Mouse (Mus musculus) erythroblast, adult 5-6 weeks (primary cell): ENCODE measurements around the gene Klhl3. TPM values are rescaled to one million over a fixed set of nuclear protein-coding genes. Genes with fewer than 3 reads are reported as not detected.
A peak's percentile ranks its signal among the peaks of the same experiment; 100 is the strongest.
"Not testable (repeated sequence)": the region's sequence is repeated elsewhere in the genome, so short reads cannot be mapped to it uniquely, and the experiment has no call there.

Experiments
- ATAC-seq: replicated peaks from 2 replicates; pipeline ENCODE4 v1.8.0; 2016; ENCODE audit warnings: moderate number of reproducible peaks, mild to moderate bottlenecking, moderate TSS enrichment, inconsistent platforms; ENCODE audit not compliant: poor library complexity, low FRiP score, severe bottlenecking
- total RNA-seq, 2 experiments: library from RNA; stranded (forward) in 1 of 2; stranded (reverse) in 1 of 2; fragments of 150-400 nt in 1 of 2; fragments of 200-764, 138-1000 nt in 1 of 2; gene quantifications; 2 replicates each; pipeline versions ENCODE4 v1.2.3 to v1.2.4; 2015 to 2017; ENCODE audit warnings: low replicate concordance in 2 of 2

Gene Klhl3
- total RNA-seq (2015; ENCODE audit: low replicate concordance) (0.21 TPM in 1 of 2 replicates, not detected in the other), total RNA-seq (2017; ENCODE audit: low replicate concordance) (0.14 TPM in 1 of 2 replicates, not detected in the other)

DNA sequence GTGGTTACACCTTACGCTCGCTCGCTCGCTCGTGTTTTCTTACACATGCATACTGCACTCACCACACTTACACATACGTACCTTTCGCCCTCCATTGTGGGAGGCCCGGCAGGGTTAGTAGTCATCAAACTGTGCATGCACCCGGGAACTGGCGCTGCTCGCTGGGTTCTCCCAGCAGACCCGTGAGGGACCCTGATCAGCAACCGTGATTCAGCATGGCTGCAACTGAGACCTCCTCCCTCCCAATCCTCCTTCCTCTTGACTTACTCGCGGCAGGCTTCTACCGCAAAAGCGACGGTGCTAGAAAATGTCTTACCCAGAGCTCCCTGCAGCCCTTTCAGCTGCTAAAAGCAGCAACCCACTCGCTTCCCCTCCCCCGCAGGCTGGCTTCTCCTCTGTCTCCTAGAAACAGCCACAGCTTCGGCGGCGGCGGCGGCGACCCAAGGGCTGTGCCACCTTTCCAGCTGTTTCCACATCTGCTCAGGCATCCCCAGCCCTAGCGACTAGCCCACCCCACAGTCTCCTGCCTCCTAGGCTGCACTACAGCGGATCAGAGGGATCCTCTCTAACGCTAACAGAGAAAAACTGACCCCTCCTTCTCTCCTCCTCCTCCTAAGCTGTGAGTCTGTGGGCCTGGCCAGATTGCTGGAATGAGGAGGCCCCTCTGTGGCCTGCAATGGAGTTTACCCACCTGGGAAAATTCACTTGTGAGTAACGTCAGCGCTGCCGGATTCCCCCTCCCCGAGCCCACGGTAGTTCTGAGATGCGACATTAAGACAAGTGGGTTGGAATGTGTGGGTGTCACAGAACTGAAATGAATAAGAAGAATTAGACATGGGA is at the start of gene Klhl3:
Klhl3 (minus strand) TSS at position 532 of the 840 bp plus-strand sequence.
- no peak for ATAC-seq

DNA sequence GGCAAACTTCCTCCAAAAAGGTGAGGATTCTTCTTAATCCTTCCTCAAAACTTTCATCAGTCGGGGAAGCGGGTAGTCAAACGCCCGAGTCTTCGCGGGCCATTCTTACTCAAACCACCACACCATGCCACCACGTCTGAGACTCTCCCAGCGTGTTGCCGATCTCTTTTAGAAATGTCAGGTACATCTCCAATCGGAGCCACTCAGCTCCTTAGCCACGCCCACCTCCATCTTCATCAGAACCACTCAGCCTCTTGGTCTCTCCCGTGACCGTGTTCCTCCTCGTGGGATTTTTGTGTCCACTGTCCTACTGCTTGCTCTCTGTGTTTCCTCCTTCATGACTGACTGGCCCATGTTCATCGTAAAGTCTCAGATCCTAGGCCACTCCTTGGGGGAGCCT is 47.4 kb upstream of the Klhl3 start:
- no peak for ATAC-seq

DNA sequence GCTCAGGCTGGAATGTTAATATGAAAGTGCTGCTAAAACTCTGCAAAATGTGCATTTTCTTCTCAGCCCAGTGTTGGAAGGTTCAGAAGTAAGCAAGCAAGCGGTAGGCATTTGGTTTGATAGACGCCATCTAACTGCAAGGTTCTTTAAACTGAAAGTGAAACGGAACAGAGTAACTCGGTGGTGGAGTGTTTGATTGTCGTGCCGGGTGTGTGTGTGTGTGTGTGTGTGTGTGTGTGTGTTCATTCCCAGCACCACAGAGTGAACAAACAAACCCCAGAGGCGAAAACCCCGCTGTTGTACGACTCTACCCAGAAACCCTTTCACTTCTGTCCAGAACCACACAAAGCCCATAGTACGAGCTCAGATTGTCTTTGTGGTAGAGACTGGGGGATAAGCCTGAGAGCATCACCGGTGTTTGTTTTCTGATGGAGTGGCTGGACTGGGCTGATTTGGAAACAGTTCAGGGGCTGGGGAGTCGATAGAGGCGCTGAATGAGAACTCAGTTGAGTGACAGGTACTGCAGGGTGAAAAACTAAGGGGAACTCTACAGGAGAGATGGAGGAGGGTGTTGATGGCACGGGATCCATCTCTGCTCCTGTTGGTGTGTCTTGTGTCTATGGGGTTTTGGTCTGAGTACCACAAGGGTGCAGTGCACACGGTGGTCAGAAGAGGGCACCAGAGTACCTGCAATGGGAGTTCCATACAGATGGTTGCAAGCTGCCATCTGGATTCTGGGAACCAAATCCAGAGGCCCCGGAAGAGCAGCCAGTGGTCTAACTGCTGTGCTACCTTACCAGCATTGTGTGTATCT is 44.9 kb upstream of the Klhl3 start:
- peak; percentile 85 for ATAC-seq

DNA sequence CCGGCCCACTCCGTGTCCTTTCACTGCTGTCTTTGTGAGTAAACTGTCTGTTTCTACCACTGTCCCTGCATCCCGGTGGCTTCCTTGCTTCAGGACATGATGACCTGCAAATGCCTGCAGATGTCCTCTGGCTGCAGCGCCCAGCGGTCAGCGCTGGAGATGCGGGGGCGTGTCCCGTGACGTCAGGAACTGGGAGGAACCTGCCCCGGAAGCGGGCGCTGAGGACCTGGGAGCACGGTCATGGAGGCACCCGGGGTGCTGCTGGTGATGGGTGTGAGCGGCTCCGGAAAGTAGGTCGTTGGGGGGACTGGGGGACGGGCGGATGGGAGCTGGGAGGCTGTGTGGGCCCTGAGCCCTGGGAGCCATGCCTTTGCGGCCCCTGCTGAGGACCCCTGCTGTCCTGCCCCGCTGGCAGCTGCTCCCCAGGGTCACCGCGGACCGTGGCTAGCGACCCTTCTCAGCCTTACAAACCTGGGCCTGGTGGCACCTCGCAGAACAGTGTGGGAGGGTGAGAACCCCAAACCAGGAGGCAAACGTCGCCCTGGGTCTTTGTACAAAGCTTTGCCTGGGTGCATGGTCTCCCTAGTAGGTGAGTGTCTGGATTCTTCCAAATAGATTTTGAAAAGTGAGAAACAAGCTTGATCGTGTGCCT is 44.2 kb upstream of the Klhl3 start, which contains the start of gene Idnk:
Idnk (plus strand) TSS at position 203 of the 652 bp plus-strand sequence.
- peak; percentile 97 for ATAC-seq

DNA sequence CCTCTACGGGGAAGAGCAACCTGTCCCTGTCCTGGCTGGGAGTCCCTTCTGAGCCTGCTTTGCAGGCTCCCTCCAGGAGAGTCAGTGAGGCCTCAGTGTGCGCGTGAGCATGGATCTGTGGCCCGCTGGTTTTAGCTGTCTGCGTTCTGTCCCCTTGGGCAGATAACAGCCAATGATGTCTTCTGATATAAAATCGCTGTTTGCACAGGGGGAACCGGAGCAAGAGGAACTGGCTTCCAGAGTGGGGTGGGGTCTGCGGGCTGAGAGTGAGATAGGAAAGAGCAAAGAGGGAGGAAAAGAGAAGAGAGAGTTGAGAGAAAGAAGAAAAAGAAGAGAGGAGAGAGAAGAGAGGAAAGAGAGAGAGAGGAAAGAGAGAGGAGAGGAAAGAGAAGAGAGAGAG is 43.6 kb upstream of the Klhl3 start:
- no peak for ATAC-seq

DNA sequence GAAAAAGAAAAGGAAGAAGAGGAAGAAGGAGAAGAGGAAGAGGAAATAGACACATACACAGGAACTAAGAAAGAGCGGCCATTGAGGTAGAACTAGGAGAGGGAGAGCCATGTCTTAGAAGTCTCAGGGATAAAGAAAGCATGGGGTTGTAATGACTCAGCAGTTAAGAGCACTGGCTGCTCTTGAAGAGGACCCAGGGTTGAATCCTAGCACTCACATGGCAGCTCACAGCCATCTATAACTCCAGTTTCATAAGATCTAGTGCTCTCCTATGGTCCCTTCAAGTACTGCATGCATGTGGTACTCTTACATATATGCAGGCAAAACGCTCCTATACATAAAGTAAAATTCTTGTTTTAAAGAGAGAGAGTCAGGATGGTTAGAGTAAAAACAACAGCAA is 42.6 kb upstream of the Klhl3 start:
- ATAC-seq, result no peak

DNA sequence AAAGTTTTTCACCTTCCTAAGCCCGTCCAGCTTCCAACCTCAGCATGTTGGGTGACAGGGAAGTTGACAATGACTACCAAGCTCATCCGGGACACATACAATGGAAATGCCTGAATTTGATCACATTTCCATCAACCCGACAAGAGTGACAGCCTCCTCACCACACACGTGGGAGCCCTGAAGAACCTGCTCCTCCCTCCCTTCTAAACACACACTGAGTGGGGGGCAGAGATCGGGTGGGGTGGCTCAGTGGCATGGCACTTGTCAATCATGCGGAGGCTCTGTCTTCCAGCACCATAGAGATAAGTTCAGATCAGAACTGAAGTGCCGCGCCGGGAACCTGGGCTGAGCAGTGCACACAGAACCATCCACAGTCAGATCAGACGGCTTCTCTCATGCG is 37.0 kb upstream of the Klhl3 start:
- no peak for ATAC-seq

DNA sequence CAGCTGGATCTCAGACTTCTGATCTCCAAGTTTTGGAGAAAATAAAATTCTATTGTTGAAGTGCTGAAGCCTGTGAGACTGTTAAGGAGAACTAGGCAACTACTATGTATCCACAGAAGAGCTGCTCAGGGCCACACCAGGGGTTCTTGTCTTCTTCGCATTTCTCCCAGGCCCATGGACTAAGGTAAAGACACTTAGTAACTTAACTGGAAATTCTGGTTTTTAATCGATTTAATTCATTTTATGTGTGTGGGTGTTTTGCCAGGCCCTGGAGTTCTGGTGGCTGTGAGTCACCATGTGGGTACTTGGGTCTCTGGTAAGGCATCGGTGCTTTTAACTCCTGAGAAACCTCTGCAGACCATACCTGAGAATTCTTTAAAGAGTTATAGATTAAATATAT is 36.2 kb upstream of the Klhl3 start:
- no peak for ATAC-seq

DNA sequence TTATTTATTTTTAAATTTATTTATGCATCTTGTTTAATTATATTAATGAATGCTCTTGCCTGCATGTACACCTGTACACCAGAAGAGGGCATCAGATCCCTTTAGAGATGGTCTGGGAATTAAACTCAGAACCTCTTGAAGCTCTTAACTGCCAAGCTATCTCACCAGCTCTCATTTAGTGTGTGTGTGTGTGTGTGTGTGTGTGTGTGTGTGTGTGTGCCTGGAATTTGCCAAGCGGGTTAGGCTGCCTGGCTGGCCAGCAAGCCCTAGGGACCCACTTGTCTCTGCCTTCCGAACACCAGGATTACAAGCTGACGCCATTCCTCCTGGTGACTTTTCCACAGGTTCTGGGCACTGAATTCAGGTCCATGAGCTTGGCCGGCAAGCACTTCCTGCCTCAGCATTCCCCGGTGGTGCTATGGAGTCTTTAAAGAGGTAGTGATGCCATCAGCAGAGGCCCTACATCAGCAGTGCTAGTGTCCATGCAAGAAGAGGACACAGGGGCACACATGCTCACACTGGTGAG is 35.7 kb upstream of the Klhl3 start:
- peak; percentile 83 for ATAC-seq

DNA sequence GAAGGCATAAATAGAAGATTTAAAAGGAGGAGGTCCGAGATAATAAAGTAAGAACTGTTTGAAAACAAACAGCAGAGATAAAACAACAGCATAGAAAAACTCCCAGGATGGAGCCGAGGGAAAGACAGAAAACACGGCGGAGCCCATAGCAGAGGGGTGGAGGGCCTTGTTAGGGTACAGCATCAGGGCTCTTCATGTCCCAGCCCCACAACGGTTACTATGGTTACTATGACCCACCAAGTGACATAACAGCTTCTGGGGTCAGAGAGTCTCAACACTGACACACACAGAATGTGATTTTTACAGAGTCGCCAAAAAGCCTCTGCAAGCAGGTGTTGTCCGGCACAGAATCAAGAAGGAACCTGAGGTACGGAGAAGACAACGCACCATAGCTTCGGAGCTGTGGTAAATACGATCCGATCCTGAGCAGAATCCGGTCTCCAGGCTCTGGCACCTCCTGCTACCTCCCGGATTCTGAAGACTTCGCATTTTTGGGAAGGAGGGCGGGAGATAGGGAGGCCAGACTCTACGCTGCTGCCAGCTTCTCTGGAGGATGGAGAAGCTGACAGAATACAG is 35.0 kb upstream of the Klhl3 start:
- ATAC-seq, result peak; percentile 96

DNA sequence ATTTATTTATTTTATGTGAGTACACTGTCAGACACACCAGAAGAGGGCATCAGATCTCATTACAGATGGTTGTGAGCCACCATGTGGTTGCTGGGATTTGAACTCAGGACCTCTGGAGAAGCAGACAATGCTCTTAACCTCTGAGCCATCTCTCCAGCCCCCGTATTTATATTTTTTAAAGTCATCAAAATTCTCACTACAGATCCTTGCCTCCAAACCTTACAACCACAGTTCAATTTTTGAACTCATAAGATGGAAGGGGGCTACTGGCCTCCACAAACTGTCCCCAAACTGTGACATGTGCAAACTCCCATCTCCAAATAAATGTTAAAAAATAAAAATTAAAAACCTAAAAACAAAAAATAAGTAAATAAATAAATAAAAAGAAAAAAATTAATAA is 34.4 kb upstream of the Klhl3 start:
- ATAC-seq, result no peak

DNA sequence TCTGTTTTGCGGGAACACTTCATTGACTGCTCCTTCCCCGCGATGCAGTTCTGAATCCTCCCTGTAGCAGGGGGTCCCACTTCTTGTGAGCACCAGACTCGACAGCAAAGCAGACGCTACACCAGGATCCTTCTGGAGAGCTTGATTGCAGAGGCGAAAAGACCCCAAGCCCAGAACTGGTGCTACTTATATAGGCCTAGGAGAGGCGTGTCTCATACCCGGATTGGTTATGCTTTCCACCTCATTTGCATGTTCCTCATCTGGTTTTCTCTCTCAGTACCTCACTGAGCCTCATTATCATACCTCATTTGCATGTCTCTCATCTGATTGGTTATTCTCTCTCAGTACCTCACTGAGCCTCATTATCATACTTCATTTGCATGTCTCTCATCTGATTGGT is 33.2 kb upstream of the Klhl3 start:
- not testable (repeated sequence) for ATAC-seq

DNA sequence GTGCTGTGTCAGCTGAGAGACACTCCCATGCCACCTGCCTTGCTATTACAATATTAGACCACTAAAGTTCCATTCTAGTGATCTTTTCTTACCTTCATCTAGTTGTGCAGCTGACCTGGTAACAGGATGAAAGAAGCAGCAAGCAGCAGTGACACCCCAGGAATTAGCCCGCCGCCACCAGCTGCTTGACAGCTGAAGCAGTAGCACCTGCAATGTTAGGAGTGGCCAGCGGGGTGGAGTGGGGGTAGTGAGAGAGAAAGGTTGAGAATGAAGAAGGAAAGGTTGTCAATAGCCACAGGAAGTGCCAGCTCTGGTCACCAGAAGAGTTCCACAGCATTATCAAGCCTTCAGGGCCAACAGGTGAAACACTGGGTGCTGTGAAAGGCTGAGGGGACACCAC is 18.3 kb upstream of the Klhl3 start:
- no peak for ATAC-seq

DNA sequence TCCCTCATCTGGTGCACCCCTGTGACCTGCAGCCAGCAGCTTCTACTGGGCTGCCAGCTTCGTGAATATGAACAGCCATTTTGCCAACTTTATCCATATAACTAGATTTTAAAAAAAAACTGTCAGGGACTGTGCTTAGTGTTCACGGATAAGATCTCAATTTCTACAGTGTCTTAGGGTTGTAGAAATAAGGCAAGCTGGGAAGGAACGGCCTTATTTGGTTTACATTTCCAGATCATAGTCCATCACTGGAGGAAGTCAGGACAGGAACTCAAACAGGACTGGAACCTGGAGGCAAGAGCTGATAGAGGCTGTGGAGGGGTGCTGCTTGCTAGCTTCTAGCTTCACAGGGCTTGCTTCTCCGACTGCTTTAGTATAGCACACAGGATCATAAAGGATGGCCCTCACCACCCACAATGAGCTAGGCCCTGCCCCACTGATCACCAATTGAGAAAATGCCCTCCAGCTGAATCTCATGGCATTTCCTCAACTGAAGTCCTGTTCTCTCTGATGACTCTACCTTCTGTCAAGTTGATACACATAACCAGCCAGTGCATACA is 16.4 kb upstream of the Klhl3 start:
- ATAC-seq, result no peak

DNA sequence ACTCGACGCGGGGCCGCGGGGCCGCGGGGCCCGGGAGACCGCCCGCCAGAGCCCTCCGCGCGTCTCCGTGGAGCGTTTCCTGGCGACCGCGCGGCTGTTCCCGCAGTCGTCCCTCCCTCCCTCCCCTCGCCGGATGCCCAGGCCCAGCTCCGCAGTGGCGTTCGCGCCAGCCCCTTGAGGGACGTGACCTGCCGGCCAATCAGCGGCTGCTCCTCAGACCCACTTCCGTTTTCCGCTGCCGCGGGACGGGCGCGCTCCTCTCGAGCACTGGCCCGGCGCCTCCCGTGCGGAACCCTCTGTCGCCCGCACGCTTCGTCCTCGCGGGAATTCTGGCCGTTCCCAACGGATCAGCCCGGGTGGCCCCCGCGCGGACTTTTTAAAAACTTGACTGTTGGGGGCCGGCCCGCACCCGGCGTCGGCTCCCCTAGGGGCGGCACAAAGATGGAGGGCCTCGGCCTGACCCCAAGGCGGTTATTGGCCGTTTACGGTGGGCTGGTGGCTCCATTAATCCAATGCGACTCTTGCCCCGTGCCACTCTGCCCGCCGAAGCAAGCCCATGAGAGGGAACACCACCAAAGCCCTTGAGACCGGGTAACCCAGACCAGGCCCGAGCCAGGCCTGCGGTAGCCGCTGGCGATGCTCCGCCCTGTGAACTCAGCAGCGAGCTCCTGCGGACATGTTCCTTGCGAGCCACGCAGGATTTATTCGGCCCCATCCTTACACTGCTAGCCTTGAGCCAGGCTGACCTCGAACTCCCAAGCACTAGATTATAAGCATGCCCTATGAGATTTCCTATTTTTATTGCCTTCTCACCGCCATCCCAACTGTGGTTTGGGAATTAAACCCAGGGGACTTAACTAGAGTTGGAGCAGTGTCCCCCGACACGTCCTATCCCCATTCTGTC is 15.6 kb upstream of the Klhl3 start:
- peak; percentile 90 for ATAC-seq

DNA sequence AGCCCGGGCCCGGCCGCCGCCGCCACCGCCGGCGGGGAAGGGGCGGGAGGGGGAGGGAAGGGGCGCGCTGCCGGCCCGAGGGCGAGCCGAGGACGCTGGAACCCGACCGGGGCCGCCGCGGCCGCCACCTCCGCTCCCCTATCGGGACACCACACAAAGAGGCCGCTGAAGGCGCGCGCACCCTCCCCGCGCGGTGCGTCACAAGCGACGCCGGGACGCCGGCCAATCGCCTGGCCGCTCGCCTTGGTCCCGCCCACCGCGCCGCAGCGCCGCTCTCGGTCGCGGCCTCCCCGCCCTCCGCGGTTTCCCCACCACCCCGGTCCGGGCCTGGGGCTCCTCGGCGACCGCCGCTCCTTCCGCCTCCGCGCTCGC is 15.0 kb upstream of the Klhl3 start, which contains the start of gene Hnrnpa0:
Hnrnpa0 (minus strand) TSS at position 161 of the 372 bp plus-strand sequence.
- peak; percentile 80 for ATAC-seq

DNA sequence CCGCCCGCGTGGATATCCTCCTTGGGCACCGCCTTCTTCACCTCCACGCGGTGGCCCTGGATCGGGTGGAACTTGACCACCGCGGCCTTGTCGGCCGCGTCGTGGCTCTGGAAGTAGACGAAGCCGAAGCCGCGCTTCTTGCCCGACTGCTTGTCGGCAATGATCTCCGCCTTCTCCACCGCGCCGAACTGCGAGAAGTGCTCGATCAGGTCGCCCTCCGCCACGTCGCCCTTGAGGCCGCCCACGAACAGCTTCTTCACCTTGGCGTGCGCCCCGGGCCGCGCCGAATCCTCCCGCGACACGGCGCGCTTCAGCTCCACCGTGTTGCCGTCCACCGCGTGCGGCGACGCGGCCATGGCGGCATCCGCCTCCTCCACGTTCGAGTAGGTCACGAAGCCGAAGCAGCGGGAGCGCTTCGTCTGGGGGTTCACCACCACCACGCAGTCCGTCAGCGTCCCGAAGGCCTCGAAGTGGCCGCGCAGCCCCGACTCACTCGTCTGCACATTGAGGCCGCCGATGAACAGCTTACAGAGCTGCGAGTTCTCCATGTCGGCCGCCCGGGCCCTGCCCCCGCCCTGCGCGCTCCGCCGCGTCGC is 14.5 kb upstream of the Klhl3 start:
- 0 out of 2 replicates have a peak, but pooled peaks have one; percentile 20 for ATAC-seq
